Mouse (Mus musculus): Measurements from ENCODE around the gene Slco4c1. TPM values are rescaled to one million over a fixed set of nuclear protein-coding genes. Genes with fewer than 3 reads are reported as not detected.
A peak's percentile ranks its signal among the peaks of the same experiment; 100 is the strongest.

Gene Slco4c1
- total RNA-seq (2012; rRNA removed) (not detected in 2 replicates), polyA plus RNA-seq (2012; ENCODE audit: insufficient read depth in 1 of 2, insufficient read length in 2 of 2, low read depth in 1 of 2, low replicate concordance in 2 of 2, missing spikeins in 1 of 2) (not detected)

- no peak within 1 kb of the TSS; the same call in 1 of the 2 replicates for H3K27ac ChIP-seq (ENCODE audit: control insufficient read depth, low read depth, low read length)
Measured at GRCm38 (mm10) chr1:96871528-96872360, at the start of gene Slco4c1. TSS of gene Slco4c1 (minus strand) at chr1:96872171.

GRCm38 (mm10) chr1:96917333-96917732 is 45.4 kb upstream of the Slco4c1 start:
- Histone ChIP-seq H3K9me3 (replicated peaks; ENCODE audit: insufficient read depth, low read length) (no peaks in the 10 kb centered on the region), H3K4me1 (ENCODE audit: control insufficient read depth in 1 of 2, insufficient read depth in 2 of 2, low read length in 2 of 2) (peaks cover 8 to 9% of the 10 kb centered on the region in 2 experiments), H3K4me3 (ENCODE audit: control insufficient read depth in 1 of 2, insufficient read depth in 1 of 2, low read depth in 2 of 2, low read length in 2 of 2) (no peak overlapping the region), H3K79me2 (ENCODE audit: control insufficient read depth, insufficient read depth, low read length, poor library complexity) (no peaks in the 10 kb centered on the region), H3K9ac (ENCODE audit: control insufficient read depth, low read depth, low read length, poor library complexity, severe bottlenecking) (no peak overlapping the region), H3K36me3 (ENCODE audit: control insufficient read depth in 1 of 2, insufficient read depth in 2 of 2, low read length in 2 of 2) (peaks cover 0 to 9% of the 10 kb centered on the region in 2 experiments; a peak in 2 of 4 replicates), H3K27ac (ENCODE audit: control insufficient read depth, low read depth, low read length) (no peak overlapping the region), H3K27me3 (ENCODE audit: control insufficient read depth in 1 of 2, insufficient read depth in 2 of 2, low read length in 2 of 2) (no peaks in the 10 kb centered on the region)
- DNase-seq (ENCODE audit: low read depth, low spot score), result peak; percentile 15
- TF ChIP-seq TAL1 (IDR thresholded peaks at IDR 0.05; ENCODE audit: low read length) (no peak), RCOR1 (IDR thresholded peaks at IDR 0.05; ENCODE audit: low read depth, low read length) (no peak), TCF12 (IDR thresholded peaks at IDR 0.05; ENCODE audit: low read depth, low read length) (0 out of 2 replicates have a peak, but pooled peaks have one; percentile 7), CHD2 (IDR thresholded peaks at IDR 0.05; ENCODE audit: low read length) (no peak), GATA1 (IDR thresholded peaks at IDR 0.05; ENCODE audit: low read depth, low read length) (peak; percentile 73), USF2 (IDR thresholded peaks at IDR 0.05; ENCODE audit: borderline replicate concordance in 1 of 2, insufficient read depth in 1 of 2, low read depth in 1 of 2, low read length in 2 of 2) (no peak), ZKSCAN1 (IDR thresholded peaks at IDR 0.05; ENCODE audit: low read depth, low read length) (no peak), MAFK (IDR thresholded peaks at IDR 0.05; ENCODE audit: borderline replicate concordance, low read depth, low read length) (no peak), MAX (IDR thresholded peaks at IDR 0.05; ENCODE audit: low read length) (no peak), JUND (IDR thresholded peaks at IDR 0.05; ENCODE audit: low read depth, low read length) (no peak), MYB (IDR thresholded peaks at IDR 0.05; ENCODE audit: low read depth, low read length) (0 out of 2 replicates have a peak, but pooled peaks have one; percentile 14), MAZ (IDR thresholded peaks at IDR 0.05; ENCODE audit: low read depth, low read length) (no peak), NRF1 (IDR thresholded peaks at IDR 0.05; ENCODE audit: insufficient read depth, low read depth, low read length, poor library complexity, severe bottlenecking) (no peak), EP300 (IDR thresholded peaks at IDR 0.05; ENCODE audit: low read depth in 1 of 2, low read length in 2 of 2) (peak; percentile 51 to 67; a peak in 2 of 4 replicates), ELF1 (IDR thresholded peaks at IDR 0.05; ENCODE audit: low read depth, low read length) (no peak), SIN3A (IDR thresholded peaks at IDR 0.05; ENCODE audit: low read length) (no peak), SMC3 (IDR thresholded peaks at IDR 0.05; ENCODE audit: low read depth, low read length) (no peak), ZC3H11A (IDR thresholded peaks at IDR 0.05; ENCODE audit: low read depth, low read length) (no peak), MYC (IDR thresholded peaks at IDR 0.05; ENCODE audit: low read depth, low read length) (no peak), ETS1 (IDR thresholded peaks at IDR 0.05; ENCODE audit: low read depth, low read length) (no peak), MEF2A (IDR thresholded peaks at IDR 0.05; ENCODE audit: extremely low read depth, insufficient replicate concordance, low read depth, low read length, poor library complexity, severe bottlenecking) (no peak), USF1 (IDR thresholded peaks at IDR 0.05; ENCODE audit: low read depth, low read length) (peak; percentile 65; the same call in 1 of the 2 replicates), CTCF (IDR thresholded peaks at IDR 0.05 in 2 of 3, conservative IDR thresholded peaks at IDR 0.05 in 1 of 3; ENCODE audit: control insufficient read depth in 1 of 3, insufficient read depth in 1 of 3, low read depth in 2 of 3, low read length in 3 of 3, poor library complexity in 1 of 3, severe bottlenecking in 1 of 3) (no peak)

More at GRCm38 (mm10) chr1:96871528-96872360, at the start of gene Slco4c1:
- H3K27me3 ChIP-seq (ENCODE audit: control insufficient read depth in 1 of 2, insufficient read depth in 2 of 2, low read length in 2 of 2), result no peaks in the 10 kb centered on the region
- H3K4me1 ChIP-seq (ENCODE audit: control insufficient read depth in 1 of 2, insufficient read depth in 2 of 2, low read length in 2 of 2), result peaks cover 0 to 5% of the 10 kb centered on the region in 2 experiments; a peak in 2 of 4 replicates
- H3K4me3 ChIP-seq (ENCODE audit: control insufficient read depth in 1 of 2, insufficient read depth in 1 of 2, low read depth in 2 of 2, low read length in 2 of 2), result peak within 1 kb of the TSS; percentile 54 to 55; a peak in 2 of 4 replicates
- H3K9me3 ChIP-seq (replicated peaks; ENCODE audit: insufficient read depth, low read length), result no peaks in the 10 kb centered on the region
- H3K36me3 ChIP-seq (ENCODE audit: control insufficient read depth in 1 of 2, insufficient read depth in 2 of 2, low read length in 2 of 2), result peaks cover 0 to 2% of the 10 kb centered on the region in 2 experiments; a peak in 2 of 4 replicates
- H3K79me2 ChIP-seq (ENCODE audit: control insufficient read depth, insufficient read depth, low read length, poor library complexity), result no peaks in the 10 kb centered on the region
- no peak for DNase-seq (ENCODE audit: low read depth, low spot score)
- no peak within 1 kb of the TSS for H3K9ac ChIP-seq (ENCODE audit: control insufficient read depth, low read depth, low read length, poor library complexity, severe bottlenecking)
- TF ChIP-seq HCFC1 (IDR thresholded peaks at IDR 0.05; ENCODE audit: low read depth, low read length), result no peak
- TF ChIP-seq TCF12 (IDR thresholded peaks at IDR 0.05; ENCODE audit: low read depth, low read length), result no peak
- no peak for TF ChIP-seq RAD21 (IDR thresholded peaks at IDR 0.05; ENCODE audit: low read depth, low read length)
- no peak for TF ChIP-seq ZNF384 (IDR thresholded peaks at IDR 0.05; ENCODE audit: low read depth, low read length)
- no peak for TF ChIP-seq CTCF (IDR thresholded peaks at IDR 0.05 in 2 of 3, conservative IDR thresholded peaks at IDR 0.05 in 1 of 3; ENCODE audit: control insufficient read depth in 1 of 3, insufficient read depth in 1 of 3, low read depth in 2 of 3, low read length in 3 of 3, poor library complexity in 1 of 3, severe bottlenecking in 1 of 3)
- no peak for TF ChIP-seq E2F4 (IDR thresholded peaks at IDR 0.05; ENCODE audit: borderline replicate concordance, low read depth, low read length)
- TF ChIP-seq POLR2AphosphoS2 (IDR thresholded peaks at IDR 0.05; ENCODE audit: low read length), result no peak
- TF ChIP-seq USF1 (IDR thresholded peaks at IDR 0.05; ENCODE audit: low read depth, low read length), result no peak
- no peak for TF ChIP-seq UBTF (IDR thresholded peaks at IDR 0.05; ENCODE audit: borderline replicate concordance, insufficient read depth, low read depth, low read length)
